Mouse (Mus musculus): ENCODE measurements around the gene Gpr4.

Gene Gpr4

DNA sequence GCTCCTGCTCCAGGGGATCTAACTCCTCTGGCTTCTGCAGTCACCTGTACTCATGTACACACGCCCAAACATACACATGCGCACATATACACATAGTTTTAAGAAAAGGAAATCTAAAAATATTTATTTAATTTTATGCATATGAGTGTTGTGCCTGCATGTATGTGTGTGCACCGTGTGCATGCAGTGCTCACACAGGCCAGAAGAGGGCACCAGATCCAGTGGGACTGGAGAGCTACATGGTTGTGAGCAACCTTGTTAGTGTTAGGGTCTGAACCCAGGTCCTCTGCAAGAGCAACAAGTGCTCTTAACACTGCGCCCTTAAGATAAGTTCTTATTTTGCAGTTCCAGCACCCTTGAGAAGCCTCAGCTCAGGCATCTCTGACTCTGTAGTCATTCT lies 17.7 kb upstream of the Gpr4 start:
- no peak for DNase-seq (ENCODE audit: low spot score in 2 of 2)

GRCm38 (mm10) chr7:19196676-19197075 lies 15.7 kb upstream of the Gpr4 start:
- no peak for DNase-seq (ENCODE audit: low spot score in 2 of 2)

DNA sequence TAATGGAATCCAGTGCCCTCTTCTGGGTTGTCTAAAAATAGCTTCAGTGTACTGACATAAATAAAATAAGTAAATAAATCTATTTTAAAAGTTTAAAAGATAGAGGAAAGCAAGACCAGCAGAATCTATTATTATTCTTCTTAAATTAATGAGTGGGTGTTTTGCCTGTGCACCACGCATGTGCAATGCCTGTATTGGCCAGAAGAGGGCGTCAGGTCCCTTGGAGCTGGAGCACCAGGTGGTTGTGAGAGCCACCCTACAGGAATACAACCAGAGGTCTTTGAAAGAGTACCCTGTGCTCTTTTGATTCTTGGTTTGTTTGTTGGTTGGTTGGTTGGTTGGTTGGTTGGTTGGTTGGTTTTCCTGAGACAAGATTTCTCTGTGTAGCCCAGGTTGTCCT lies 14.4 kb upstream of the Gpr4 start:
- no peak for DNase-seq (ENCODE audit: low spot score in 2 of 2)

- no peak for DNase-seq (ENCODE audit: low spot score in 2 of 2)
These were observed 10.7 kb upstream of the Gpr4 start for GRCm38 (mm10) chr7:19201660-19202059.

DNA sequence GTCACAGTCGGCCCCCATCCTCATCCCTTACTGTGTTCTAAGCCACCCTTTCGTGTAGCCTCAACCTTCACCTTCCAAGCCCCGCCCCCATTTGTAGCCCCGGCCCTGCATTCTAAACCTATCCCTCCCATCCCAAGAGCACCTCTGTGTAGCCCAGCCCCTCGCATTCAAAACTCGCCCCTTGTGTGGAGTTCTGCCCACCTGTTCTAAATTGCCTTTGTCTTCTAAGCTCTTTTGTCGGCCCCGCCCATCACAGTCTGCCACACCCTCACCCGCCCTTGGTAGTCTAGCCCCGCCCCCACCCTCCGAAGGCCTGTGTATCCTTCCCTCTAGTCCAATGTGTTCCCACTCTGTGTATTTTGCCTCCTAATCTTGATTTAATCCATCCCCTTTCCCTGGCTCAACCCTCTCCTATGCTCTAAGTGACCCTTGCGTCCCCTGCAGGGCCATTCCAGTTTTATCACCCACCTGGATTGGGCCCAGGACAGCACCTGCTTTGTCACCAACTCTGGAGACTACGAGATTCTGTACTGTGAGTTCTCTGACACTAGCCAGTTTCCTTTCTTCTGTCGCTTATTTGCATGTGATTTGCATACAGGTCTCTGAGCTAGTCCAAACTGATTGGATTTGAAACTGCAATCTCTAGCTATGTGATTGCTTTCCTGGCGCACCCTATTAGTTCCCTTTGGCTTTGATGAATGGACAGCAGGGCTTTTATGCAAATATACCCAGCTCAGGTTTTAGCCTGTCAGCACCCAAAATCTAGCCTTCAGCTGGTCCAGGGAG lies 10.1 kb upstream of the Gpr4 start:
- no peak for DNase-seq (ENCODE audit: low spot score in 2 of 2)

GRCm38 (mm10) chr7:19208201-19208910 lies 4.0 kb upstream of the Gpr4 start:
- no peak for DNase-seq (ENCODE audit: low spot score in 2 of 2)

DNA sequence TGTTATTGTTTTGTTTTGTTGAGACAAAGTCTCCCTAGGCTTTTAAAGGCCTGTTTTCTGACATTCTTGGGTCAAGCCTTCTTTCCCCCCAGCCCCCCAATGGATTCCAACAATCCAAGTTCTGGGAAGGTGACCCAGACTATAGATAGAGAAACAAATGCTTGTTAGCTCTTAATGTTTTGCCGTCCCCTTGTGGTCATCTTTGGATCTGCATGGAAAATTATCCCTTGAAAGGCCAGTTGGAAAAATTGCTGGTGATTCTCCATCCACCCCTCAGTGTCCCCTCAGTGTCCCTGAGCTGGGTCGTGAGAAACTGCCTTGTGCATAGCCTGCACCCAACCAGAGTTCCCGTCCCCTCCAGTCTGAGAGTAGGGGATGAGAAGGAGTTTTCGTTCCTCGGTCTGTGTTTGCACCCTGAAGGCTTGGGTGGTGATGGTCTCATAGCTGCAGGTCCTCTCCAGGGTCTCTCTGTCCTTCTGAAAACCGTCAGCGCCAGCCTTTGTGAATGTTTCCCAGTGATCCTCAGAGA lies 3.3 kb upstream of the Gpr4 start:
- DNase-seq (ENCODE audit: low spot score in 2 of 2) = no peak

GRCm38 (mm10) chr7:19209494-19209893 lies 2.8 kb upstream of the Gpr4 start:
- no peak for DNase-seq (ENCODE audit: low spot score in 2 of 2)

DNA sequence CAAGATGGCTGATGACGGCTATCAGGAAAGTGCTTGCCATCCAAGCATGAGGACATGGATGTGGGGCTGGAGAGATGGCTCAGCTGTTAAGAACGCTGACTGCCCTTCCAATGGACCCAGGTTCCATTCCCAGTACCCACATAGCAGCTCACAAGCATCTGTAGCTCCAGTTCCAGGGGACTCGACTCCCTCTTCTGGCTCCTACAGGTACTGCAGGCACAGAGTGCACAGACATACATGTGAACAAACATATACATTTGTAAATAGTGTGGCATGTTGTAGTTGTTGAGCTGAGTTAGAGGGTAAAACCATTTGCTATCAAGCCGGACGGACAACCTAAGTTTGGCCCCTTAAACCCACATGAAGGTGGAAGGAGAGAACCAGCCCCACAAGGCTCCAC lies 2.3 kb upstream of the Gpr4 start:
- DNase-seq (ENCODE audit: low spot score in 2 of 2) = no peak

DNA sequence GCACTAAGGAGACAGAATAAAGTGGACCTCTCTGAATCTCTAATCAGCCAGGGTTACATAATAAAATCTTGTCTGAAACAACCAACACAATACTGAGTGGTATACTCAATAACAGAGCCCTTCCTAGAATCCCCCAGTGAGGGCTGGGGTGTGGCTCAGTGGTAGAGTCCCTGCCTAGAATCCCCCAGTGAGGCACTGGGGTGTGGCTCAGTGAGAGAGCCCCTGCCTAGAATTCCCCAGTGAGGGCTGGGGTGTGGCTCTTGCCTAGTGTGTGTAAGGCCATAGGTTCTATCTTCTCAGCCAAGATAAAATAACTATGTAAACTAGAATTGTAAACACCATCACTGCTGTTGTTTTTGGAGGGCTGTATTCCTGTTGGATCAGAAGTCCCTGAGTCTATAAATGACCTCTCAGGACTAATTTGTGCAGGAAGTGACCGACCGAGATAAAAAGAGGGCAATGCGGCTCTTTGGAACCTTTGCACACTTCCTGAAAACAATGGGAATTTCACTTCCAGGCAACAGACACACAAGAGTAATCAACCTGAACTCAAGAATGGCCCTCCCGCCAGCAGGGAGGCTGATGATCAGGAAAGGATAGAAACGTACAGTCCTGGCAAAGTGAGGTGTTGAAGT lies 1.2 kb upstream of the Gpr4 start:
- DNase-seq (ENCODE audit: low spot score in 2 of 2) = no peak

DNA sequence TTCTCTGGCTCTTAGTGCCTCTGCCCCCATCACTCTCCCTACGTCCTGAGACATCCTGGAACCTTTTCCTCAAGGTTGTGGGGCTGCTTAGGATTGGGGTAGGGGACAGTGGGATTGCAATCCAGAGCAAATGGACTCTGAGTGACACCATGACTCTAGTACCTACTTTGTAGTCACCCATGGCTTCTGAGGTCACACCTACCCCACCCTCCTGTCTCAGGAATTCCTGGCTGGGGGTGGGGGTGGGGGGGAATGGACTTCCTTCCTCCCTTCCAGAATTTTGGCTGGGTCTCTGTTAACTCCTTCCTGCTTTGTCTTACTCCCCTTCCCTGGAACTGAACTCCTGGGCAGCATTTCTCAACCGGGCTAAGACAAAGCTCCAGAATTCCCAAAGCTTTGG lies 1.0 kb downstream of the Gpr4 start:
- no peak for DNase-seq (ENCODE audit: low spot score in 2 of 2)

GRCm38 (mm10) chr7:19214369-19214768 lies 2.0 kb downstream of the Gpr4 start:
- no peak for DNase-seq (ENCODE audit: low spot score in 2 of 2)

DNA sequence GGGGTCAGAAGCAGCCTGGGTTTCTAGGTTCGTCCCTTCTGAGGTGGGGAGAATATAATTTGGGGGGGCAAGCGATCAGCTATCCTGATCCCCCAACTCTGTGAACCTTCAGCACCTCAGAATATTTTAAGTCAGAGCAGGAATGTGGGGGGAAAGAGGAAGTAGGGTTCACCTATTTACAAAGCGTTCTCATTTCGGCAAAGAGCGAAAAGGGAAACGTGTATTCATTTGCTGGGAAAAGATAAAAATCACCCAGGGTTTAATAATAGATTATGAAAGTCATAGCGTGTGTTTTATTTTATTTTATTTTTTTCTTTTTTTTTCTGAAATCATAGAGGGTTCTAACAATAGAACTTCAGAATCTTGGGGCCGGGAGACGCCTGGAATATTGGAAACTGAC lies 2.6 kb downstream of the Gpr4 start:
- no peak for DNase-seq (ENCODE audit: low spot score in 2 of 2)

DNA sequence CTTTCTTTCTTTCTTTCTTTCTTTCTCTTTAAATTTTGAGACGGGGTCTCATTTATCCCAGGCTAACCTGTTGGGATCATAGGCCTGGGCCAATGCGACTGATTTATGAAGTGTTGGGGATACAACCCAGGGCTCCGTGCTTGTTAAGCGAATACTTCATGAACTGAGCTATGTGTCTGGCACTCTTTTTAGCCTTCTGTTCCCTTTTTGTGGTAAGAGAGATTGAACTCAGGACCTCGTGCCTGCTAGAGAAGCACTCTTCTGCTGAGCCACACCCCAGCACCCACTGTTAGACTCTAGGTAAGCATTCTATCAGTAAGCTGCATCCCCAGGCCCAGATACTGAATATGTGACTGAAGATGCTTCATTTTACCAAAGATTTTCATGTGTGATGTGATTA lies 5.2 kb downstream of the Gpr4 start:
- no peak for DNase-seq (ENCODE audit: low spot score in 2 of 2)

DNA sequence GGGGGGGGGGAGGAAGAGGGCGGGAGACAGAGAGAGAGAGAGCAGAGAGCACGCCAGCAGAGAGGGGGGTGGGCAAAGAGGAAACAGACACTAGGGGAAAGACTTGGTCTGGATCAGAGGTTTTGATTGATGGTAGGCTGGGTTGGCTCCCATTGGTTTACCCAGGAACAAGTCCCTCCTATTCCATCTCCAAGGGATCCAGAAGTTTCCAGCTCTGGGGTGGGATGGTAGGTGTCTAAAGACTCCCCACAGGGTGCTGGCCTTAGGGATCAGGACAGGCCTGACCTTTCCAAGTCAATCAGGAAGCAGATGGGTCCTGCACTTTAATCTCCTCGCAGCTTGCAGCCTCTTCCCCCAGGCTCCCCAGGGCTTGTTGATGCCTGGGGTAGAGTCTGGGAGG lies 5.6 kb downstream of the Gpr4 start:
- no peak for DNase-seq (ENCODE audit: low spot score in 2 of 2)

DNA sequence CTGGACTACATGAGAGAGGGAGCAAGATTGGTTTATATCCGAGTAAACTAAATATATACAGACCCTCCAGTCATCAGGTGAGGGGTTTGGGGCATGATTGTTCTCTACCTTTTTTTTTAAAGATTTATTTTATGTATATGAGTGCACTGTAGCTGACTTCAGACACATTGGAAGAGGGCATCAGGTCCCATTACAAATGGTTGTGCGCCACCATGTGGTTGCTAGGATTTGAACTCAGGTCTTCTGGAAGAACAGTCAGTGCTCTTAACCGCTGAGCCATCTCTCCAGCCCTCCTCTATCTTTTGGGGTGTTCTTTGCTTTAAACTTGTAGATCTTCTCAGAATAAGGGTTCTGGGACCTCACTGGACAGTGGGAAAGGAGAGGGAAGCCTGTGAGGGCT lies 7.7 kb downstream of the Gpr4 start:
- DNase-seq (ENCODE audit: low spot score in 2 of 2) = no peak

DNA sequence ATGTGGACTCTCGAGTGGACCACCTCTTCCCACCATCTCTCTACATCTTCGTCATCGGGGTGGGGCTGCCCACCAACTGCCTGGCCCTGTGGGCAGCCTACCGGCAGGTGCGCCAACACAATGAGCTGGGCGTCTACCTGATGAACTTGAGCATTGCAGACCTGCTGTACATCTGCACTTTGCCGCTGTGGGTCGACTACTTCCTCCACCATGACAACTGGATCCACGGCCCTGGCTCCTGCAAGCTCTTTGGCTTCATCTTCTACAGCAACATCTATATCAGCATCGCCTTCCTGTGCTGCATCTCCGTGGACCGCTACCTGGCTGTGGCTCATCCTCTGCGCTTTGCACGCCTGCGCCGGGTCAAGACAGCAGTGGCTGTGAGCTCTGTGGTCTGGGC lies 9.9 kb downstream of the Gpr4 start:
- no peak for DNase-seq (ENCODE audit: low spot score in 2 of 2)

GRCm38 (mm10) chr7:19222875-19223274 lies 10.5 kb downstream of the Gpr4 start:
- DNase-seq (ENCODE audit: low spot score in 2 of 2) = no peak

DNA sequence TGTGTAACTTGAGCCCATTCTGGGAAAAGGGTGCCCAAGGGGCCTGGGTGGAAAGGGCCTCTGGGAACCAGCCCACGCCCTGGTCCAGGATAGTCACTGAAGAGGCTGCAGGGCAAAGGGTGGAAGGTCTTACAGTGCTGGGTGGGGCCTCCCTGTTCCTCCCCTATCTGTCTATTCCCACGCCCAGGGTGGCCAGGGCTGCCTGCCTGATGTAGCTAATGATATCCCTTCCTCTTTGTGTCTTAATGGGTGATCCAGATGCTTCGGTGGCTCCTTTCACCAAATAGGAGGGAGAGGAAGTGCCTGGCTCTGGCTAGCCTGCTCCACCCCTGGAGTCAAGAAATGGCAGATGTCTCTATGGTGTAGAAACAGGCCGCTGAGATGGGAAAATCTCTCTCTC lies 12.6 kb downstream of the Gpr4 start:
- no peak for DNase-seq (ENCODE audit: low spot score in 2 of 2)

GRCm38 (mm10) chr7:19226817-19227797 lies 14.8 kb downstream of the Gpr4 start:
- peak in 1 of 2 experiments; percentile 26 for DNase-seq (ENCODE audit: low spot score in 2 of 2)

Data from urinary bladder, postnatal 4 days (tissue).